Mouse (Mus musculus): ENCODE results near the gene Nenf.

DNA sequence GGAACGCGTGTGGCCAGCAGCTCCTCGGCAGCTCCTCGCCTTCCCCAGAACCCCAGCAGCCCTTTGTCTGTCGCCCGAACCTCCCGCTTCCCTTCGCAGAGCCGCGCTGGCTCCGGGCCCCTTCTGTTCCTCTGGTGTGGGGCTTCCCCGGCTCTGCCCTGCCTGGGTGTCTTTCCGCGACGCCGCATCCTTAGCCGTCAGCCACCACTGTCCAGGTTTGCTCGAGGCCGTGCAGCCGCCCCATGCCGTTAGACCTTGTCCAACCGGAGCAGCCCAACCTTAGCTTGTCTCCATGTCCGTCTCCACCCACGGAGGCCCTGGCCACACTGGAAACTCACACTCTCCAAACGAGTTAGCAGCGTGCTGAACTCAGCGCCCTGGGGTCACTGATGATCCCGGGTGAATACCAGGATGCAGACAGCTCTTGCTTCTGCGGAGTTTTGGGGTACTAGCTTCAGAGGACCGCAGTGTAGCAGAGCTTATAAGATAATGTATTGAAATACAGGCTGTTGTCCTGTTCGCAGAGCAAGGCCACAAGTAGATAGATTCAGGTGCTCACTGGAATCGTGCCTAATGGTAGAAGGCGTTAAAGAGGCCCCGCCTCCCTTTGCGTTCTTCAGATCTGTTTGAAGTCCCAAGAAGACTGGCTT is 8.4 kb upstream of the Nenf start:
- TF ChIP-seq CTCF (IDR thresholded peaks at IDR 0.05; ENCODE audit: insufficient read depth, low read depth, low read length) (no peak), POLR2A (IDR thresholded peaks at IDR 0.05; ENCODE audit: insufficient read depth, low read depth, low read length) (no peak)
